ENCODE assay signal across 9 mouse cellular contexts in genomic region chr10:112002544-112003215, GRCm38 (mm10). TPM values are rescaled to one million over a fixed set of nuclear protein-coding genes. Genes with fewer than 3 reads are reported as not detected.
DNase-seq lines count a peak whose midpoint lies in the region; TF ChIP-seq lines count a peak whose summit lies in the region.
"Had no signal": no experiment of that assay in that cellular context is flagged by ENCODE, and none has a peak within 500 bp of the region (broad histone marks: within the 10 kb centered on the region; RNA-seq: fewer than 3 reads in every experiment).

Glipr1 (minus strand) TSS chr10:112002631.

- H3K36me3 ChIP-seq in macrophage (ENCODE audit: inconsistent target), result no peaks in the 10 kb centered on the region
- H3K36me3 ChIP-seq: embryonic facial prominence, embryonic 13.5 days had no signal

- no peak within 1 kb of the TSS for H3K27ac ChIP-seq in gastrocnemius, adult 2 months
- peak within 1 kb of the TSS; percentile 65 for H3K27ac ChIP-seq in macrophage
- H3K27ac ChIP-seq: embryonic facial prominence, embryonic 13.5 days had no signal

- peaks cover 18% of the 10 kb centered on the region; the same call in 1 of the 2 replicates for H3K79me2 ChIP-seq in macrophage (ENCODE audit: inconsistent target)

- 6% methylated on average over 9 of the region's 9 CpGs for WGBS in macrophage (ENCODE audit: missing documents)

- no peak for TF ChIP-seq CTCF in gastrocnemius, adult 2 months (IDR thresholded peaks at IDR 0.05)

- DNase-seq in gastrocnemius, adult 18-20 months (ENCODE audit: low spot score), result peak; percentile 13
- DNase-seq in gastrocnemius, adult 2 months, result no peak
- peak; percentile 58 to 67 for DNase-seq in kidney, adult 8-10 months
- peak; percentile 38 for DNase-seq in thymus, postnatal 0 days (ENCODE audit: low spot score)
- no peak for DNase-seq in frontal cortex, adult 2 months (ENCODE audit: extremely low spot score in 1 of 2, low spot score in 1 of 2)
- DNase-seq in left cerebral cortex, postnatal 25 days (ENCODE audit: low spot score in 2 of 2), result no peak
- no peak for DNase-seq in ovary, postnatal 14 days (ENCODE audit: low spot score)

- intact Hi-C loops in gastrocnemius, adult 2 months (cut with DNase I), result no loop called here
- intact Hi-C loops in left cerebral cortex, postnatal 25 days (cut with DNase I), result no loop called here

- no peak within 1 kb of the TSS for H3K4me3 ChIP-seq in gastrocnemius, adult 2 months
- H3K4me3 ChIP-seq in macrophage (ENCODE audit: inconsistent target), result peak within 1 kb of the TSS; percentile 12; the same call in 1 of the 2 replicates
- H3K4me3 ChIP-seq: embryonic facial prominence, embryonic 13.5 days had no signal

RNA-seq across cellular contexts. Expression of gene Glipr1, which starts in this region (rescaled TPM):
- under 1 TPM in 1 of 2 experiments, not detected in 1; 0.21 TPM for total RNA-seq in gastrocnemius, adult 18-20 months (2021)
- under 1 TPM in 1 of 2 experiments, not detected in 1; 0.20 TPM for total RNA-seq in gastrocnemius, adult 2 months (2021)
- 100 to 1,000 TPM in 10 of 26 experiments, 10 to 100 TPM in 16; 18.6 to 267 (median 69.2) TPM for total RNA-seq in macrophage (2018; cell fraction: chromatin; rRNA removed)
- 100 to 1,000 TPM; 101 to 389 (median 242) TPM for total RNA-seq in macrophage (2018; cell fraction: cytosol; rRNA removed)
- 100 to 1,000 TPM in 17 of 26 experiments, 10 to 100 TPM in 9; 50.3 to 384 (median 116) TPM for total RNA-seq in macrophage (2018; cell fraction: nucleus; rRNA removed)
- polyA plus RNA-seq in macrophage (2018), result 181 to 387 TPM (median 323 TPM) in 3 replicates
- polyA plus RNA-seq in thymus, postnatal 0 days (2015; fragmentation: Nextera tagmentation; extraction: Ambion mirVana), result 28.3 and 30.4 TPM in 2 replicates
- polyA plus RNA-seq in frontal cortex, adult 2 months (2012; rRNA removed), result 1.8 and 2.2 TPM in 2 replicates
- total RNA-seq in left cerebral cortex, postnatal 25 days (2021), result 1 to 10 TPM in 1 of 2 experiments, under 1 TPM in 1; 0.78 to 1.6 TPM

Comparison
In these comparisons a context has a peak if more than half of its experiments do, and no peak if none do; other contexts are left out.
1. Peak in DNase-seq in gastrocnemius, adult 18-20 months; RNA of the gene not detected or under 1 TPM.
2. DNase-seq: peak in kidney, adult 8-10 months (2 of 2) and thymus, postnatal 0 days (single experiment); none in gastrocnemius, adult 2 months (single experiment), frontal cortex, adult 2 months (0 of 2), left cerebral cortex, postnatal 25 days (0 of 2) and ovary, postnatal 14 days (single experiment).